Mouse (Mus musculus): Measurements from ENCODE around the gene Hecw2.

GRCm38 (mm10) chr1:53997239-53997638 lies 197.7 kb downstream of the Hecw2 start:
- no peak for TF ChIP-seq CTCF (IDR thresholded peaks at IDR 0.05)
- no peak for TF ChIP-seq EP300 (IDR thresholded peaks at IDR 0.05)
